Mouse (Mus musculus) monocyte, adult 2 months (primary cell): ENCODE measurements around the gene Togaram2.
"Not testable (repeated sequence)": the region's sequence is repeated elsewhere in the genome, so short reads cannot be mapped to it uniquely, and the experiment has no call there.

Experiments
- DNase-seq, 2 experiments: peaks; one replicate each; pipeline ENCODE4 v3.0.0; 2022; ENCODE audit warnings: low spot score in 2 of 2, low read depth in 1 of 2

Togaram2 gene

GRCm38 (mm10) chr17:71673092-71673491 is at the start of gene Togaram2:
TSS of gene Togaram2 (plus strand) at chr17:71673261.
- DNase-seq, result no peak

- DNase-seq, result no peak
Observed at GRCm38 (mm10) chr17:71631806-71632205, 41.3 kb upstream of the Togaram2 start.

- no peak for DNase-seq
Observed at GRCm38 (mm10) chr17:71633350-71633749, 39.7 kb upstream of the Togaram2 start.

GRCm38 (mm10) chr17:71636786-71637185 is 36.3 kb upstream of the Togaram2 start:
- DNase-seq, result no peak

- DNase-seq, result no peak
Observed at GRCm38 (mm10) chr17:71637750-71638265, 35.3 kb upstream of the Togaram2 start.

- DNase-seq, result not testable (repeated sequence)
Observed at GRCm38 (mm10) chr17:71639056-71639455, 34.0 kb upstream of the Togaram2 start.

- no peak for DNase-seq
Observed at GRCm38 (mm10) chr17:71640421-71641085, 32.5 kb upstream of the Togaram2 start.

GRCm38 (mm10) chr17:71642190-71642589 is 30.9 kb upstream of the Togaram2 start:
- DNase-seq, result no peak

GRCm38 (mm10) chr17:71650011-71650410 is 23.1 kb upstream of the Togaram2 start:
- DNase-seq, result no peak

- no peak for DNase-seq
Observed at GRCm38 (mm10) chr17:71652495-71652894, 20.6 kb upstream of the Togaram2 start.

- no peak for DNase-seq
Observed at GRCm38 (mm10) chr17:71652934-71653333, 20.1 kb upstream of the Togaram2 start.

- no peak for DNase-seq
Observed at GRCm38 (mm10) chr17:71657521-71657920, 15.5 kb upstream of the Togaram2 start.

- no peak for DNase-seq
Observed at GRCm38 (mm10) chr17:71658666-71659065, 14.4 kb upstream of the Togaram2 start.

- DNase-seq, result no peak
Observed at GRCm38 (mm10) chr17:71660390-71660789, 12.7 kb upstream of the Togaram2 start.

- no peak for DNase-seq
Observed at GRCm38 (mm10) chr17:71662751-71663250, 10.3 kb upstream of the Togaram2 start.

- no peak for DNase-seq
Observed at GRCm38 (mm10) chr17:71663491-71663890, 9.6 kb upstream of the Togaram2 start.

GRCm38 (mm10) chr17:71664172-71664571 is 8.9 kb upstream of the Togaram2 start:
- DNase-seq, result no peak

GRCm38 (mm10) chr17:71665201-71665600 is 7.9 kb upstream of the Togaram2 start:
- no peak for DNase-seq

GRCm38 (mm10) chr17:71669511-71669910 is 3.5 kb upstream of the Togaram2 start:
- no peak for DNase-seq

- DNase-seq, result no peak
Observed at GRCm38 (mm10) chr17:71671840-71672546, 1.1 kb upstream of the Togaram2 start.

GRCm38 (mm10) chr17:71673936-71674335 is 875 bp downstream of the Togaram2 start:
- no peak for DNase-seq

- DNase-seq, result no peak
Observed at GRCm38 (mm10) chr17:71674886-71675285, 1.8 kb downstream of the Togaram2 start.
